Mouse (Mus musculus) adrenal gland, postnatal 10 days (tissue): Measurements from ENCODE around the gene Vmn2r124. TPM values are rescaled to one million over a fixed set of nuclear protein-coding genes. Genes with fewer than 3 reads are reported as not detected.
"Not testable (repeated sequence)": the region's sequence is repeated elsewhere in the genome, so short reads cannot be mapped to it uniquely, and the experiment has no call there.

Source experiments
- DNase-seq: peaks from one replicate; pipeline ENCODE4 v3.0.0; 2021; ENCODE audit warnings: mixed read lengths
- long read RNA-seq, 2 experiments: library from polyadenylated mRNA; stranded (forward); transcript quantifications; one replicate each; pipeline ENCODE4 v2.0.0; 2021
- total RNA-seq, 2 experiments: library from RNA; stranded (reverse); gene quantifications; 2 replicates each; pipeline ENCODE4 v1.2.3; 2021

Vmn2r124 gene
- not detected for total RNA-seq
- long read RNA-seq, experiment 1 = 0 reads
- long read RNA-seq, experiment 2 = 0 reads

DNA sequence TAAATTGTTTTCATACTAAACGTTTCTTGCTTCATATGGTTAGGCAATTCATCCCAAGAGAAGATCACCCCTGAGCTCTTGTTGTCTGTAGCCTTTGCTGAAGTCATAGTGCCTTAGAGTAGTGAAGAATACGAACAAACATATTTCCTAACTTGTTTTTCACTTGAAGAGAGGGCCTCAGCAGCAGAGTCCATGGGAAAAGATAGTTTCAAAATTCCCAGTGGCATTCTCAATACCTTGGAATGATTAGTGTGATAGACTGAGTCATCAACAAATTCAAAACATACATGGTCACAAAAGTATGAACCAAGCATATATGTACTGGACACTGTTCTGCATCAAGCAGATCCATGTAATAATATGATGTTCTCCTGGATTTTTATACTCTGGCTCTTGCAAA, at the start of gene Vmn2r124:
TSS of gene Vmn2r124 (plus strand) at position 301 of the 400 bp plus-strand sequence.
- DNase-seq = no peak

- no peak for DNase-seq
Measured at GRCm38 (mm10) chr17:18004752-18005151, 44.5 kb upstream of the Vmn2r124 start.

- DNase-seq = no peak
Measured at GRCm38 (mm10) chr17:18021433-18021832, 27.8 kb upstream of the Vmn2r124 start, which contains the start of gene Fpr-rs4. Gene Fpr-rs4, plus strand, starts transcription at chr17:18021733.

- not testable (repeated sequence) for DNase-seq
Measured at GRCm38 (mm10) chr17:18084716-18085115, 35.5 kb downstream of the Vmn2r124 start, which contains the start of gene Vmn2r91. Gene Vmn2r91, plus strand, starts transcription at chr17:18085016.

DNA sequence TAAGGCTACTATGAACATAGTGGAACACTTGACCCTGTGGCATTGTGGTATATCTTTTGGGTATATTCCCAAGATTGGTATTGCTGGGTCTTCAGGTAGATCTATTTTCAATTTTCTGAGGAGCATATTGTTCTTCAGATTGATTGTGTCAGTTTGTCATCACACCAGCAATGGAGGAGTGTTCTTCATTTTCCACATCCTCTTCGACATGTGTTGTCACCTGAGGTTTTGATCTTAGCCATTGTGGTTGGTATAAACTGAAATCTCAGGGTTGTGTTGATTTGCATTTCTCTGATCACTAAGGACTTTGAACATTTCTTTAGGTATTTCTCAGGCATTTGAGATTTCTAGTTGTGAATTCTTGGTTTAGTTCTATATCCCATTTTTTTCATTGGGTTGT, 46.4 kb downstream of the Vmn2r124 start:
- not testable (repeated sequence) for DNase-seq

GRCm38 (mm10) chr17:18102265-18102664, 53.0 kb downstream of the Vmn2r124 start:
- DNase-seq = not testable (repeated sequence)

Other genes starting within 250 kb of the Vmn2r124 start
- 10 to 100 TPM; 32.1 to 70.4 TPM for gene Spaca6, start 222.3 kb upstream of the Vmn2r124 start, total RNA-seq
- under 1 TPM; 0.12 to 0.30 TPM for gene Has1, start 194.2 kb upstream of the Vmn2r124 start, total RNA-seq
- 1 to 10 TPM in 1 of 2 experiments, under 1 TPM in 1; 0.51 to 1.4 TPM for gene Fpr1, start 165.5 kb upstream of the Vmn2r124 start, total RNA-seq
- gene Fpr2, start 161.6 kb upstream of the Vmn2r124 start, total RNA-seq = 1 to 10 TPM; 1.2 to 1.8 TPM
- gene Fpr3, start 161.6 kb upstream of the Vmn2r124 start, total RNA-seq = not detected
- not detected for gene Fpr-rs4, start 27.7 kb upstream of the Vmn2r124 start, total RNA-seq
- gene Vmn2r91, start 35.6 kb downstream of the Vmn2r124 start, total RNA-seq = not detected
- not detected for gene Vmn2r92, start 102.5 kb downstream of the Vmn2r124 start, total RNA-seq
- not detected for gene Vmn2r94, start 228.3 kb downstream of the Vmn2r124 start, total RNA-seq
- gene Vmn2r93, start 248.7 kb downstream of the Vmn2r124 start, total RNA-seq = not detected